Mouse (Mus musculus) limb, embryonic 11.5 days (tissue): ENCODE data around the gene Tbc1d10b. TPM values are rescaled to one million over a fixed set of nuclear protein-coding genes. Genes with fewer than 3 reads are reported as not detected.

Source experiments
- ATAC-seq: fragments of 200-750 bp; cut with Nextera tagmentation; 2 replicates; pipeline ENCODE4 v1.8.0; 2017; ENCODE audit warnings: low read depth; ENCODE audit not compliant: insufficient number of reproducible peaks, low FRiP score, low TSS enrichment
- DNase-seq: peaks from one replicate; pipeline ENCODE4 v3.0.0-alpha.2; 2015; ENCODE audit warnings: low spot score
- H3K27ac ChIP-seq: fragments of 300-500 bp; sonication (generic); replicated peaks from 2 replicates; pipeline ENCODE4 v1.5.1; 2014; ENCODE audit warnings: low read depth, mild to moderate bottlenecking, low read length
- H3K27me3 ChIP-seq: fragments of 300-500 bp; sonication (generic); 2 replicates; pipeline ENCODE4 v1.6.1; 2014; ENCODE audit warnings: mild to moderate bottlenecking, low read length, mixed read lengths; ENCODE audit not compliant: control insufficient read depth, insufficient read depth
- H3K36me3 ChIP-seq: fragments of 300-500 bp; sonication (generic); 2 replicates; pipeline ENCODE4 v1.6.1; 2014; ENCODE audit warnings: mild to moderate bottlenecking, low read length, moderate library complexity, mixed read lengths; ENCODE audit not compliant: control insufficient read depth, insufficient read depth
- H3K4me1 ChIP-seq: fragments of 300-500 bp; sonication (generic); 2 replicates; pipeline ENCODE4 v1.6.1; 2014; ENCODE audit warnings: low read length, mixed read lengths; ENCODE audit not compliant: control insufficient read depth, insufficient read depth
- H3K4me2 ChIP-seq: fragments of 300-500 bp; sonication (generic); 2 replicates; pipeline ENCODE4 v1.6.1; 2014; ENCODE audit warnings: low read depth, mild to moderate bottlenecking, moderate library complexity; ENCODE audit not compliant: severe bottlenecking
- H3K4me3 ChIP-seq: fragments of 300-500 bp; sonication (generic); 2 replicates; pipeline ENCODE4 v1.5.1; 2014; ENCODE audit warnings: low read depth, low read length
- H3K9ac ChIP-seq: fragments of 300-500 bp; sonication (generic); 2 replicates; pipeline ENCODE4 v1.6.1; 2014; ENCODE audit warnings: mild to moderate bottlenecking, low read length
- H3K9me3 ChIP-seq: fragments of 300-500 bp; sonication (generic); 2 replicates; pipeline ENCODE4 v1.6.1; 2016; ENCODE audit warnings: low read length; ENCODE audit not compliant: control insufficient read depth
- WGBS: fragments of 180-500 bp; shearing (Covaris S2); extraction: QIAGEN DNeasy Blood & Tissue Kit; methylation state at CpG from one replicate; pipeline ENCODE4 v1.1.7; 2014; 5-methylcytosine and 5-hydroxymethylcytosine counted together
- polyA plus RNA-seq: library from polyadenylated mRNA; unstranded; fragments of >200 nt; fragmentation: Nextera tagmentation; extraction: Ambion mirVana; gene quantifications from 2 replicates; pipeline ENCODE4 v1.2.1, GENCODE M21; 2014

Tbc1d10b gene
- polyA plus RNA-seq, 1 experiment from 2014 or later: 24.8 TPM

DNA sequence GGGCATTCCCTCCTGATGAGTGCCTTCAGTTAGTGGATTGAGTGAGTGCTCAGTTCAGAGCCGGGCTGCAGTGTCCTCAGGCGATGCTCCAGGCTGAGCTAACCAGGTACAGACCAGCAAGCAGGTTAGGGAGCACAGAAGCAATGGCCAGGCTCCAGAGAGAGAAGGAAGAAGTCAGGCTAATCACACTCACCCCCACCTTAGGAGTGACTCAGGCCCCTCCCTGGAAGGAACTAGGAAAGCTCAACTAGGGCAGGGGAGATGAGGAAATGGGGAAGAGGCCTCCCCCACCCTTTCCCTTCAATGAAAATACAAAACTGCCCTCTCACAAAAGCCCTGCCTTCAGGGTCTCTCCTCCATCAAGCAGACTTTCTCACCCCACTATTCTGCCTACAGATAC, 1.7 kb downstream of the Tbc1d10b start:
- no peak for ATAC-seq
- no peak for DNase-seq
- Histone ChIP-seq H3K4me3 (peak overlapping the region; percentile 92), H3K27me3 (no peaks in the 10 kb centered on the region), H3K4me1 (peaks cover 13% of the 10 kb centered on the region), H3K4me2 (peak overlapping the region; percentile 96), H3K27ac (no peak overlapping the region), H3K9me3 (no peaks in the 10 kb centered on the region), H3K36me3 (peaks cover 10% of the 10 kb centered on the region; the same call in 1 of the 2 replicates), H3K9ac (peak overlapping the region; percentile 84; the same call in 1 of the 2 replicates)
- 60% methylated on average over 2 of the region's 2 CpGs for WGBS

DNA sequence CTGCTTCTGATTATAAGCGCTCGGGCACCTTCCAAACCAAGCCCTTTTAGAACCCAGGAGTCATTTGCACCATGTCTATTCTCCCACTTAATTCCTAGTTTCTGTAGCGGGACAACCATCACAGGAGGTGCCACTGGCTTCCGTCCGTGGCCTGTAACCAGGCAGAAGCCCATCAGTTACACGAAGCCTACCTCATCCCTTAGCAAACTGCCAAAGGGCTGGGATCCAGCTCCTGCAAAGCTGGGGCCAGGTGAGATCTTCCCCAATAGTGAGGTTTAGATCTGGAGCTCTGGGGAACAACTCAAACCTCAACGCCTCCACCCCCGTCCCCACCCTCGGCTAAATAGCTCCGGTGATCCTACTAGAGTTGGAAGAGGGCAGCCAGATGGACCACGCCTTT, 11.8 kb downstream of the Tbc1d10b start:
- Histone ChIP-seq H3K4me1 (peaks cover 14% of the 10 kb centered on the region), H3K27me3 (no peaks in the 10 kb centered on the region), H3K4me2 (peak overlapping the region; percentile 52), H3K36me3 (peaks cover 45% of the 10 kb centered on the region), H3K9me3 (no peaks in the 10 kb centered on the region), H3K4me3 (peak overlapping the region; percentile 72), H3K27ac (peak overlapping the region; percentile 91; the same call in 1 of the 2 replicates), H3K9ac (peak overlapping the region; percentile 83)
- WGBS: 65% methylated on average over 11 of the region's 11 CpGs
- no peak for ATAC-seq
- DNase-seq: no peak

DNA sequence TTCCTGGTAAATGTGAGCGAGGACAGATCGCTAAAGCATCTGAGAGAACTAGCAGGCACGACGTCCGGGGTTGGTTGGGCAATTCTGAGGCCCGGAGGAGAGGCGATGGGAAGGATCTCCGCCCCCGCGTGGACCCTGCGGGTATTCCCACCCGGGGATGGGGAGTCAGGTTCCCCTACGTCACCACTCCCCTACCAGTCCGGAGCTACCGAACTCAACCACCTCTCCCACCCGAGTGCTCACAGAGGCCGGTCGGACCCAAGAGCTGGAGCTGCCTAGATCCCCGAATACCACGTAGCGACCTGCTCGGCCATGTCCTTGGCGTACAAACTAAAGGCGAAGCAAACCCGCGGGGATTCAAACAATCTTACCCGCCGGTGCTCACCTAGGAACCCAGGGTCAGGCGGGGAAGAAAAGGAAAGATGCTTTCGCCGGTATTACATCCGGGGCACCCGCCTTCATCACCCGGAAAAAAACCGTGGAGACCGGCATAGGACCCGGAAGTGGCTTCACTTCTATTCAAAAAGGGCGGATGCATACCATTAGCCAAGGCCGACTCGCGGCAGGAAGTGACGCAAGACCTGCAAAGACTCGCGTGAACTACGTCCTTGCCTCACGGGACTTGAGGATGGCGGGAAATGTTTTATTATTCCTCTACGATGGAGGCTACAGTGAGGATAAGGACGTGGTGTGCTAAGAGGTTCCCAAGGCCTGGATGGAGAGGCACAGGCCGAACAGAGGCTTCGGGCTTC, 12.5 kb downstream of the Tbc1d10b start, which contains the start of gene Cd2bp2:
Gene Cd2bp2, minus strand, starts transcription at position 507 of the 752 bp plus-strand sequence.
- ATAC-seq (peak; percentile 96), DNase-seq (peak; percentile 96)
- Histone ChIP-seq H3K9me3 (no peaks in the 10 kb centered on the region), H3K4me2 (peak within 1 kb of the TSS; percentile 89), H3K9ac (peak within 1 kb of the TSS; percentile 87), H3K4me1 (peaks cover 14% of the 10 kb centered on the region), H3K4me3 (peak within 1 kb of the TSS; percentile 72), H3K36me3 (peaks cover 42% of the 10 kb centered on the region), H3K27me3 (no peaks in the 10 kb centered on the region), H3K27ac (peak within 1 kb of the TSS; percentile 91)
- under 1% methylated on average over 51 of the region's 51 CpGs for WGBS

DNA sequence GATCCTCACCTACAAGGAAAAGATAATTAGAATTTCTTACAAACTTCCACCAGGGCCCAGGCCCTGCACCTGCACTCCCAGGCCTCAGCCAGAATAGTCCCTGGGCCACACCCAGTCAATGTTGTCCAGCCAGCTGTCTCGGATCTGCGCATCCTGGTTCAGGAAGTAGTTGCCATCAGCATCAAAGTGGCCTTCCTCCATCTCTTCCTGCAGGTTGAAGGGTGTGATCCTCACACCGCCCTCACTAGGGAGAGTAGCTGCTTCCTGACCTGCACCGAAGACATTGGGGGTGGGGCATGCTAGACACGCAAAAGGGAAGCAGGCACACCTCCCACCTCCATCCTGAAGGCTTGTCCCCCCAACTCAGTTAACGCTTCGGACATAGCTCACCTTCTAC, 13.6 kb downstream of the Tbc1d10b start:
- ATAC-seq (no peak), DNase-seq (no peak)
- WGBS: 83% methylated on average over 7 of the region's 7 CpGs
- no peaks in the 10 kb centered on the region for H3K9me3 ChIP-seq
- H3K9ac ChIP-seq: peak overlapping the region; percentile 87
- peaks cover 39% of the 10 kb centered on the region for H3K36me3 ChIP-seq
- H3K4me3 ChIP-seq: peak overlapping the region; percentile 72
- H3K27ac ChIP-seq: no peak overlapping the region; the same call in 1 of the 2 replicates
- H3K4me1 ChIP-seq: peaks cover 14% of the 10 kb centered on the region
- peak overlapping the region; percentile 89 for H3K4me2 ChIP-seq
- no peaks in the 10 kb centered on the region for H3K27me3 ChIP-seq

DNA sequence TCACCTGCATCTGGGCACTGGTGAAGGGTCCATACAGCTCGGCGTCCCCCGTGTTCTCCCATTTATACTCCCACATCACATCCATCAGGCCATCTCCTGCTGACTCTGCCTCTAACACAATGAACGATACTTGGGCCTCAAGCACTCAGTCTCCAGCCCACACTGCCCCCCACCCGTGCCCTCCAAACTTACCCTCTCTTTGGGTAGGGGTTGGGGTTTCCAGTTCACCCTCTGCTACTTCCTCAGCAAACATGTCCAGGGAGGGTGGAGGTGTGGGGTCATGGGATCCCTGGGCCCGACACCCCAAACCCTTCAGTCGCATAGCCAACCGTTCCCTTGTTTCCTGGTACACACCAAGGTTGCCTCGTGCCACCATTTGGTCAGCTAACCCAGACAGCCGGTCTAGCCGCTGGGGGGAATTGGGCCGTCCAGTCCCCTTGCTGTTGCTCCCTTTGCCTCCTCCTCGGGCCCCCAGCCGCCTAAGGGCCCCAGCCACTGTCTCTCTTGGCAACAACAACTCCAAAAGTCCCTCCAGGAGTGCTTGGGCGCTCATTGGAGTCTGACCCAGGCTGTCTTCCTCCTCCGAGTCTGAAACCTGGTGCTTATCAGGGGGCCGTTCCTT, 14.1 kb downstream of the Tbc1d10b start:
- no peaks in the 10 kb centered on the region for H3K9me3 ChIP-seq
- peaks cover 14% of the 10 kb centered on the region for H3K4me1 ChIP-seq
- peaks cover 39% of the 10 kb centered on the region for H3K36me3 ChIP-seq
- no peak overlapping the region for H3K27ac ChIP-seq
- H3K9ac ChIP-seq: peak overlapping the region; percentile 87
- H3K4me3 ChIP-seq: 0 out of 2 replicates have a peak overlapping the region, but pooled peaks have one; percentile 6
- peak overlapping the region; percentile 89 for H3K4me2 ChIP-seq
- no peaks in the 10 kb centered on the region for H3K27me3 ChIP-seq
- DNase-seq: no peak
- no peak for ATAC-seq
- WGBS: 95% methylated on average over 17 of the region's 17 CpGs

DNA sequence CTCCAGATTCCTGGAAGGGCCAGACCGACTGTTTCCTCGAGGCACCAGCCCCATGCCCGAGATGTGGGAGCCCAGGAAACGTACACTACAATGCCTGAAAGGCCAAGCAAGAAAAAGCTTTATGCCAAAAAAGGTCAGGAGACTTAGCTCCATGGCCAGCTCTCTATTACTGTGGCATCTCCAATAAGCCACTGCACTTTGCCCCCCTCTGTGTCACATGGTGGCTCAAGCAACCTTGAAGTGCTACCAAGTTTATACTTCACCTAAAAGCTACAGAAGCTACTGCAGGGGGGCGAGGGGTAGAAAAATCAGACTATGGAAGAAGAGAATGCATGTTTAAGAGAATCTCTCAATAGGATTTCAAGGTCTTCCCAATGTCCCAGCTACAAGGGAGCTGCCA, 15.3 kb downstream of the Tbc1d10b start:
- Histone ChIP-seq H3K27ac (no peak overlapping the region), H3K36me3 (peaks cover 27% of the 10 kb centered on the region), H3K9me3 (no peaks in the 10 kb centered on the region), H3K4me3 (no peak overlapping the region), H3K4me1 (peaks cover 14% of the 10 kb centered on the region), H3K4me2 (0 out of 2 replicates have a peak overlapping the region, but pooled peaks have one; percentile 1), H3K27me3 (no peaks in the 10 kb centered on the region), H3K9ac (no peak overlapping the region)
- DNase-seq: no peak
- 94% methylated on average over 5 of the region's 5 CpGs for WGBS
- ATAC-seq: no peak

DNA sequence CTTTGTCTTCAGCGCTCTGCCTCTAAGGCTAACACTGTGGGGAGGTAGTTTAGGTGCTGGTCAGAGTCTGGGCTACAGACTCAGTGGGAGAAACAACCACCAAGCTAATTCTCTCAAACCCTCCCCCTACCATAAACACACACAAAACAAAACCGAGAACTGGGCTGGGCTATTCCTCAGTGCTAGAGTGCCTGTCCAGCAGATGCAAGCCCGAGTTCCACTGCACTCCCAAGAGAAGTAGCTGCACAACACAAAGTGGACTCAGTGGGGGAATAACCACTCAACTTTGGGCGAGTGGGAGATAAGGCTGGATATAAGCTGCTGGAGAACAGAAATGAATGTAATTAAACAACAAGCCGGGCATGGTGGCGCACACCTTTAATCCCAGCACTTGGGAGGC, 17.6 kb downstream of the Tbc1d10b start:
- Histone ChIP-seq H3K4me2 (no peak overlapping the region), H3K4me3 (no peak overlapping the region), H3K27ac (no peak overlapping the region), H3K4me1 (peaks cover 10% of the 10 kb centered on the region), H3K9ac (no peak overlapping the region), H3K9me3 (no peaks in the 10 kb centered on the region), H3K27me3 (no peaks in the 10 kb centered on the region), H3K36me3 (peaks cover 26% of the 10 kb centered on the region; the same call in 1 of the 2 replicates)
- DNase-seq (no peak), ATAC-seq (no peak)
- 89% methylated on average over 6 of the region's 6 CpGs for WGBS

DNA sequence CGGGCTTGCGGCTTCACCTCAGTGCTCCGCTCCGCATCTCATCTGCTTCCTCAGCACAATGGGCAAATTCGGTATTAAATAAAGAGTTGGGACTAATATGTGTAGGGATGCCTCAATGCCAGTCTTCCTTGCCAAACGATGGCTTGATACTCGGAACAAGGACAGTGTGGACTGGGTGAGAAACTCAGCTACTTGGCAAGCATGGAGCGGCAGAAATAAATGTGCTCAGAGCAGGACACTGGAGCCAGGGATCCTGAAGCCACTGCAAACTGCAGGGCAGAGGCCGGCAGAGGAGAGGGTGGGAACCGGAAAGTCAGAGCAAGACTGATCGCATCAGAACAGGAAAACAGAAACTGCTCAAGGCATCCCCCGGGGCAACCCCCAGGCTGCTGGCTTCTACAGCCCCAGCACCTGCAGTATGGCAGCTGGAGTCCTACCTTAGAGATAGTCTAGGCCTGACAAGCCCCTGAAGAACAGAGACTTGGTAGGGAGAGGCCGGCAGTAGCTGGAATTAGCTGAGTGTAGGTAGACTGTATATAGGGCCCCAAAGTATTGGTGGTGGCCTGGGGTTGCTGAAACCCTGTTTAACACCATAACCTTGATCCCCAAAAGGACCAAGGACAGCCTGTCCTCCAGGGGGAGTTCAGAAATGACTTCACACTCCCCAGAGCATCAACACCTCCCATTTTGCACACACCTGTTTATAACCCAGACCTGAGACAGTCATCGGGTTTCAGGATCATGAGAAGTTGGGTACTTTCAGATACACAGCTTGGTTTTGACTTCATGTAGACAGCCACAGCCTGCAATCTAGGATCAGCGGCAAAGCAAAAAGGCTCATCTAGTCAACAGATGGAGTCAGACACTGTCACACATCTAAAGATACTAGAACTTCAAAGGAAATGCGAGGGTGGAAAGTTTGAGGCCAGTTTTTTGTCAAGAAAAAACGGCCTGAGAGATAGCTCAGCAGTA, 19.7 kb downstream of the Tbc1d10b start:
- ATAC-seq: no peak

More for the DNA sequence above, 19.7 kb downstream of the Tbc1d10b start:
- H3K27me3 ChIP-seq: no peaks in the 10 kb centered on the region
- no peaks in the 10 kb centered on the region for H3K4me1 ChIP-seq
- no peaks in the 10 kb centered on the region for H3K9me3 ChIP-seq
- no peak for DNase-seq
- no peak overlapping the region for H3K27ac ChIP-seq
- H3K4me2 ChIP-seq: no peak overlapping the region
- 83% methylated on average over 17 of the region's 17 CpGs for WGBS
- no peak overlapping the region for H3K4me3 ChIP-seq
- H3K9ac ChIP-seq: no peak overlapping the region
- peaks cover 19% of the 10 kb centered on the region; the same call in 1 of the 2 replicates for H3K36me3 ChIP-seq
